Mouse (Mus musculus): ENCODE results near the gene Arl10. TPM values are rescaled to one million over a fixed set of nuclear protein-coding genes. Genes with fewer than 3 reads are reported as not detected.
A peak's percentile ranks its signal among the peaks of the same experiment; 100 is the strongest.

Gene Arl10
- polyA plus RNA-seq (2012) = 0.08 TPM in 1 of 2 replicates, not detected in the other

GRCm38 (mm10) chr13:54574854-54575481 lies at the start of gene Arl10:
Gene Arl10, plus strand, starts transcription at chr13:54575015.
- Histone ChIP-seq H3K4me1 (ENCODE audit: control insufficient read depth) (peaks cover 32% of the 10 kb centered on the region), H3K36me3 (ENCODE audit: control insufficient read depth) (peaks cover 4% of the 10 kb centered on the region), H3K4me3 (replicated peaks) (peak within 1 kb of the TSS; percentile 69), H3K27me3 (ENCODE audit: control insufficient read depth) (peaks cover 38% of the 10 kb centered on the region), H3K9me3 (ENCODE audit: control insufficient read depth, low read length) (no peaks in the 10 kb centered on the region)
- no peak for TF ChIP-seq TAL1 (IDR thresholded peaks at IDR 0.05; ENCODE audit: low read length)
- TF ChIP-seq GATA1 (IDR thresholded peaks at IDR 0.05; ENCODE audit: low read length) = no peak

- H3K4me3 ChIP-seq (replicated peaks) = no peak overlapping the region
- H3K9me3 ChIP-seq (ENCODE audit: control insufficient read depth, low read length) = no peaks in the 10 kb centered on the region
- H3K36me3 ChIP-seq (ENCODE audit: control insufficient read depth) = peaks cover 45% of the 10 kb centered on the region
- no peaks in the 10 kb centered on the region for H3K27me3 ChIP-seq (ENCODE audit: control insufficient read depth)
- TF ChIP-seq GATA1 (IDR thresholded peaks at IDR 0.05; ENCODE audit: low read length) = no peak
- TF ChIP-seq TAL1 (IDR thresholded peaks at IDR 0.05; ENCODE audit: low read length) = no peak
- H3K4me1 ChIP-seq (ENCODE audit: control insufficient read depth) = no peaks in the 10 kb centered on the region
These were observed 47.7 kb upstream of the Arl10 start for GRCm38 (mm10) chr13:54527140-54527539.

- no peaks in the 10 kb centered on the region for H3K4me1 ChIP-seq (ENCODE audit: control insufficient read depth)
- no peak for TF ChIP-seq TAL1 (IDR thresholded peaks at IDR 0.05; ENCODE audit: low read length)
- TF ChIP-seq GATA1 (IDR thresholded peaks at IDR 0.05; ENCODE audit: low read length) = no peak
- H3K4me3 ChIP-seq (replicated peaks) = no peak overlapping the region
- no peaks in the 10 kb centered on the region for H3K27me3 ChIP-seq (ENCODE audit: control insufficient read depth)
- peaks cover 32% of the 10 kb centered on the region for H3K36me3 ChIP-seq (ENCODE audit: control insufficient read depth)
- no peaks in the 10 kb centered on the region for H3K9me3 ChIP-seq (ENCODE audit: control insufficient read depth, low read length)
These were observed 42.7 kb upstream of the Arl10 start for GRCm38 (mm10) chr13:54532134-54532533.

GRCm38 (mm10) chr13:54548036-54548435 lies 26.8 kb upstream of the Arl10 start:
- no peaks in the 10 kb centered on the region for H3K4me1 ChIP-seq (ENCODE audit: control insufficient read depth)
- no peaks in the 10 kb centered on the region for H3K27me3 ChIP-seq (ENCODE audit: control insufficient read depth)
- no peaks in the 10 kb centered on the region for H3K9me3 ChIP-seq (ENCODE audit: control insufficient read depth, low read length)
- no peak overlapping the region for H3K4me3 ChIP-seq (replicated peaks)
- H3K36me3 ChIP-seq (ENCODE audit: control insufficient read depth) = peaks cover 55% of the 10 kb centered on the region
- TF ChIP-seq GATA1 (IDR thresholded peaks at IDR 0.05; ENCODE audit: low read length) = no peak
- TF ChIP-seq TAL1 (IDR thresholded peaks at IDR 0.05; ENCODE audit: low read length) = no peak

GRCm38 (mm10) chr13:54556176-54556575 lies 18.6 kb upstream of the Arl10 start:
- Histone ChIP-seq H3K9me3 (ENCODE audit: control insufficient read depth, low read length) (no peaks in the 10 kb centered on the region), H3K4me3 (replicated peaks) (no peak overlapping the region), H3K4me1 (ENCODE audit: control insufficient read depth) (no peaks in the 10 kb centered on the region), H3K27me3 (ENCODE audit: control insufficient read depth) (no peaks in the 10 kb centered on the region), H3K36me3 (ENCODE audit: control insufficient read depth) (peaks cover 93% of the 10 kb centered on the region)
- TF ChIP-seq GATA1 (IDR thresholded peaks at IDR 0.05; ENCODE audit: low read length) (no peak), TAL1 (IDR thresholded peaks at IDR 0.05; ENCODE audit: low read length) (no peak)

- Histone ChIP-seq H3K36me3 (ENCODE audit: control insufficient read depth) (peaks cover 93% of the 10 kb centered on the region), H3K4me1 (ENCODE audit: control insufficient read depth) (no peaks in the 10 kb centered on the region; the same call in 1 of the 2 replicates), H3K27me3 (ENCODE audit: control insufficient read depth) (no peaks in the 10 kb centered on the region), H3K9me3 (ENCODE audit: control insufficient read depth, low read length) (no peaks in the 10 kb centered on the region), H3K4me3 (replicated peaks) (no peak overlapping the region)
- TF ChIP-seq GATA1 (IDR thresholded peaks at IDR 0.05; ENCODE audit: low read length) = no peak
- no peak for TF ChIP-seq TAL1 (IDR thresholded peaks at IDR 0.05; ENCODE audit: low read length)
These were observed 18.0 kb upstream of the Arl10 start for GRCm38 (mm10) chr13:54556796-54557195.

- TF ChIP-seq TAL1 (IDR thresholded peaks at IDR 0.05; ENCODE audit: low read length) (no peak), GATA1 (IDR thresholded peaks at IDR 0.05; ENCODE audit: low read length) (no peak)
- H3K4me1 ChIP-seq (ENCODE audit: control insufficient read depth) = peaks cover 3% of the 10 kb centered on the region
- no peaks in the 10 kb centered on the region for H3K27me3 ChIP-seq (ENCODE audit: control insufficient read depth)
- H3K4me3 ChIP-seq (replicated peaks) = no peak overlapping the region
- H3K36me3 ChIP-seq (ENCODE audit: control insufficient read depth) = peaks cover 93% of the 10 kb centered on the region
- H3K9me3 ChIP-seq (ENCODE audit: control insufficient read depth, low read length) = no peaks in the 10 kb centered on the region
These were observed 17.2 kb upstream of the Arl10 start for GRCm38 (mm10) chr13:54557652-54558051.

- Histone ChIP-seq H3K4me3 (replicated peaks) (no peak overlapping the region), H3K9me3 (ENCODE audit: control insufficient read depth, low read length) (no peaks in the 10 kb centered on the region), H3K4me1 (ENCODE audit: control insufficient read depth) (peaks cover 17% of the 10 kb centered on the region), H3K27me3 (ENCODE audit: control insufficient read depth) (no peaks in the 10 kb centered on the region), H3K36me3 (ENCODE audit: control insufficient read depth) (peaks cover 82% of the 10 kb centered on the region)
- TF ChIP-seq TAL1 (IDR thresholded peaks at IDR 0.05; ENCODE audit: low read length) = no peak
- no peak for TF ChIP-seq GATA1 (IDR thresholded peaks at IDR 0.05; ENCODE audit: low read length)
These were observed 15.2 kb upstream of the Arl10 start for GRCm38 (mm10) chr13:54559656-54560055.

GRCm38 (mm10) chr13:54560608-54561007 lies 14.2 kb upstream of the Arl10 start:
- Histone ChIP-seq H3K9me3 (ENCODE audit: control insufficient read depth, low read length) (no peaks in the 10 kb centered on the region), H3K4me1 (ENCODE audit: control insufficient read depth) (peaks cover 24% of the 10 kb centered on the region), H3K36me3 (ENCODE audit: control insufficient read depth) (peaks cover 75% of the 10 kb centered on the region), H3K4me3 (replicated peaks) (no peak overlapping the region), H3K27me3 (ENCODE audit: control insufficient read depth) (no peaks in the 10 kb centered on the region)
- TF ChIP-seq TAL1 (IDR thresholded peaks at IDR 0.05; ENCODE audit: low read length) = no peak
- no peak for TF ChIP-seq GATA1 (IDR thresholded peaks at IDR 0.05; ENCODE audit: low read length)

GRCm38 (mm10) chr13:54562562-54562961 lies 12.3 kb upstream of the Arl10 start:
- Histone ChIP-seq H3K36me3 (ENCODE audit: control insufficient read depth) (peaks cover 57% of the 10 kb centered on the region), H3K27me3 (ENCODE audit: control insufficient read depth) (no peaks in the 10 kb centered on the region), H3K9me3 (ENCODE audit: control insufficient read depth, low read length) (no peaks in the 10 kb centered on the region), H3K4me1 (ENCODE audit: control insufficient read depth) (peaks cover 32% of the 10 kb centered on the region), H3K4me3 (replicated peaks) (no peak overlapping the region)
- no peak for TF ChIP-seq GATA1 (IDR thresholded peaks at IDR 0.05; ENCODE audit: low read length)
- no peak for TF ChIP-seq TAL1 (IDR thresholded peaks at IDR 0.05; ENCODE audit: low read length)

Data from erythroblast, embryonic 14.5 days (primary cell).